Mouse (Mus musculus) ES-E14 (cell line): ENCODE measurements around the gene Apmap. TPM values are rescaled to one million over a fixed set of nuclear protein-coding genes. Genes with fewer than 3 reads are reported as not detected.

Experiments
- DNase-seq: peaks from one replicate; pipeline ENCODE4 v3.0.0-alpha.2; 2013; ENCODE audit warnings: low read depth, low spot score
- H3K27ac ChIP-seq: 2 replicates; pipeline ENCODE4 v1.5.1; 2012; ENCODE audit warnings: low read depth, mild to moderate bottlenecking, low read length, moderate library complexity, mixed read lengths; ENCODE audit not compliant: poor library complexity, insufficient read depth, severe bottlenecking
- H3K36me3 ChIP-seq: 2 replicates; pipeline ENCODE4 v1.6.1; 2012; ENCODE audit warnings: mild to moderate bottlenecking, low read length, moderate library complexity, mixed read lengths; ENCODE audit not compliant: control insufficient read depth, poor library complexity, insufficient read depth, severe bottlenecking
- H3K4me1 ChIP-seq, 2 experiments: fragments of 150-350 bp in 1 of 2; sonication (generic) in 1 of 2; 2 replicates each; pipeline ENCODE4 v1.6.1; 2012; ENCODE audit warnings: low read length in 2 of 2, mild to moderate bottlenecking in 1 of 2, mixed read lengths in 1 of 2; ENCODE audit not compliant: control insufficient read depth in 2 of 2, insufficient read depth in 2 of 2, poor library complexity in 1 of 2
- H3K4me3 ChIP-seq, 2 experiments: fragments of 150-350 bp in 1 of 2; sonication (generic) in 1 of 2; 2 replicates each; pipeline ENCODE4 v1.5.1; 2012; ENCODE audit warnings: low read length in 2 of 2, low read depth in 1 of 2, mild to moderate bottlenecking in 1 of 2, mixed read lengths in 1 of 2; ENCODE audit not compliant: insufficient read depth in 1 of 2, poor library complexity in 1 of 2, severe bottlenecking in 1 of 2
- H3K9ac ChIP-seq: 2 replicates; pipeline ENCODE4 v1.6.1; 2012; ENCODE audit warnings: low read depth, mild to moderate bottlenecking, low read length, mixed read lengths; ENCODE audit not compliant: poor library complexity, insufficient read depth, severe bottlenecking
- H3K9me3 ChIP-seq: fragments of 150-350 bp; sonication (generic); 2 replicates; pipeline ENCODE4 v1.6.1; 2012; ENCODE audit warnings: low read depth, mild to moderate bottlenecking, low read length; ENCODE audit not compliant: control insufficient read depth, insufficient read depth
- CHD2 ChIP-seq: IDR thresholded peaks from 2 replicates; pipeline ENCODE4 v1.6.1; 2014; ENCODE audit warnings: mild to moderate bottlenecking, low read depth, low read length, inconsistent platforms
- HCFC1 ChIP-seq: IDR thresholded peaks from 2 replicates; pipeline ENCODE4 v1.6.1; 2012; ENCODE audit warnings: low read length, inconsistent platforms, borderline replicate concordance; ENCODE audit not compliant: insufficient read depth
- MAFK ChIP-seq: IDR thresholded peaks from 2 replicates; pipeline ENCODE4 v1.6.1; 2014; ENCODE audit warnings: mild to moderate bottlenecking, low read depth, low read length, inconsistent platforms; ENCODE audit not compliant: insufficient read depth
- ZC3H11A ChIP-seq: IDR thresholded peaks from 2 replicates; pipeline ENCODE4 v1.6.1; 2012; ENCODE audit warnings: low read depth, mild to moderate bottlenecking, inconsistent platforms, low read length, borderline replicate concordance
- ZNF384 ChIP-seq: IDR thresholded peaks from 2 replicates; pipeline ENCODE4 v1.6.1; 2012; ENCODE audit warnings: low read depth, low read length, inconsistent platforms
- in situ Hi-C, 2 experiments: fragments of 600-800 bp; cut with MboI; formaldehyde crosslinking; loops; one replicate each; pipeline ENCODE4 v1.15.1; 2025; ENCODE audit warnings: low sequenced_read_pairs in 2 of 2, inconsistent platforms in 1 of 2; ENCODE audit not compliant: unreplicated experiment in 2 of 2
- total RNA-seq: library from RNA; depleted of rRNA; stranded (reverse); fragments of 300-350 nt; gene quantifications from 2 replicates; pipeline ENCODE4 v1.2.3, GENCODE M21; 2012

Gene Apmap
- total RNA-seq, 1 experiment = 35.0 TPM

DNA sequence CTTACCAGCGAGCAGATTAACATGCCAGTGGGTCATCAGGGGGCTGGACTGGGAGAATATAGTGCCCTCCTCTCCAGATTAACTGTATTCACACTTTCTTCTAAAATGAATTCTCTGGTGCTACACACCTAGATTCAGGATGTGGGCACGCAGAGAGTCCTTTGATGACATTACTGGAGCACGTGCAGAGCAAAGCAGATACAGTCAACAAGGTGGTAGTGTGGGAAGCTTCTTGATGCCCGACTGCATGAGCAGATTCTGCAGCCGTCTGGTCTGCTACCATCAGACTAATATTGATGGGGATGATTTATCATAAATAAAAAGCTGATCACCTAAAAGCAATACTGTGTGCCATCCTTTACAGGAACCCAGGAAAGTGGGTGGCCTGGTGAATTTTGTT lies 29.8 kb downstream of the Apmap start:
- Histone ChIP-seq H3K9me3 (no peaks in the 10 kb centered on the region), H3K27ac (no peak overlapping the region), H3K36me3 (peaks cover under 1% of the 10 kb centered on the region; the same call in 1 of the 2 replicates), H3K9ac (no peak overlapping the region), H3K4me1 (no peaks in the 10 kb centered on the region), H3K4me3 (no peak overlapping the region)
- in situ Hi-C loops = no loop called here
- TF ChIP-seq CHD2 = no peak
- no peak for TF ChIP-seq HCFC1
- TF ChIP-seq MAFK = no peak
- TF ChIP-seq ZC3H11A = no peak
- no peak for TF ChIP-seq ZNF384
- no peak for DNase-seq

DNA sequence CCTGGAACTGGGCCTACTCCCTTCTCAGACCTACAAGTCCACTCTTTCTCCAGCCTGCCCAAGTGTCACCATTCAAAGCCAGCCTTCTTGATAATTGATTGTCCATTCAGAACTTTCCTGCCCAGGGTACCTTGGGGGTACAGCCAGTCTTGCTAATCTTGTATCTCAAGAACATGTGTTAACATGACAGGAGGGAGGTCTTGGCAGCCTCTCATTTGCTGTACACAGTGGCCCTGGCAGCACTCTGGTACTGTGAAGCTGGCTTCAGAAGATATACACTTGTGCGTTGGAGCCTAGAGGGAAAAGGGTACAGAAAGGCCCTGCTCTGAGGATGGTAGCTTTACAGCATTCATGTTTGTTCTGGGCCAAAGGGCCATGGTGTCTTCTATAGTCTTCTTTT lies 32.1 kb downstream of the Apmap start:
- Histone ChIP-seq H3K9ac (no peak overlapping the region), H3K27ac (no peak overlapping the region), H3K4me1 (no peaks in the 10 kb centered on the region), H3K36me3 (no peaks in the 10 kb centered on the region), H3K4me3 (no peak overlapping the region), H3K9me3 (no peaks in the 10 kb centered on the region)
- no peak for TF ChIP-seq CHD2
- TF ChIP-seq ZNF384 = no peak
- no peak for TF ChIP-seq HCFC1
- no peak for TF ChIP-seq MAFK
- TF ChIP-seq ZC3H11A = no peak
- in situ Hi-C loops = no loop called here
- DNase-seq = no peak

GRCm38 (mm10) chr2:150572463-150572862 lies 35.9 kb downstream of the Apmap start:
- in situ Hi-C loops = no loop called here
- Histone ChIP-seq H3K9ac (no peak overlapping the region), H3K4me3 (no peak overlapping the region), H3K4me1 (no peaks in the 10 kb centered on the region), H3K36me3 (no peaks in the 10 kb centered on the region), H3K27ac (no peak overlapping the region), H3K9me3 (no peaks in the 10 kb centered on the region)
- no peak for TF ChIP-seq CHD2
- TF ChIP-seq HCFC1 = no peak
- TF ChIP-seq ZNF384 = no peak
- TF ChIP-seq ZC3H11A = no peak
- no peak for TF ChIP-seq MAFK
- DNase-seq = no peak

DNA sequence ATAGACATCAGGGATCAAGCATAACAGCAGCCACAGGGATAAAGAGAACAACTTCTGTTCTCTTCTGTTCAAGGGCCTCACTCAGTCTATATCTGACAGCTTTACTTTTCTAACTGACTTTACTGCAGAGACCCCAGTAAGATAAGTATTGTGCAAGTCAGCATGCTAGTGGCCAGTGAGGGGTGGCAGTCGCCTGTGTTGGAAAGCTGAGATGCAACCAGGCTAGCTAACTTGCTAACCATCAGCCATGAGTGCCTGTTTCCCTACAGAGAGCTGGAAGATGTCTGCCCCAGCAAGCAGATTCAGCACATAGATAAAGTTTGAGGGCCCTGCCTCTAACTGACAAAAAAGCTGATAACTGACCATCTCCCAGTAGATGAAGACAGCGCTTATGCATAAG lies 37.6 kb downstream of the Apmap start:
- no peak for TF ChIP-seq HCFC1
- no peak for TF ChIP-seq MAFK
- no peak for TF ChIP-seq CHD2
- TF ChIP-seq ZNF384 = no peak
- TF ChIP-seq ZC3H11A = no peak
- no peaks in the 10 kb centered on the region for H3K36me3 ChIP-seq

More for the DNA sequence above, 37.6 kb downstream of the Apmap start:
- in situ Hi-C loops = no loop called here
- H3K4me1 ChIP-seq = no peaks in the 10 kb centered on the region
- H3K9me3 ChIP-seq = no peaks in the 10 kb centered on the region
- no peak overlapping the region for H3K27ac ChIP-seq
- no peak overlapping the region for H3K4me3 ChIP-seq
- H3K9ac ChIP-seq = no peak overlapping the region
- DNase-seq = no peak
